Mouse (Mus musculus): ENCODE measurements around the gene Mtf2. TPM values are rescaled to one million over a fixed set of nuclear protein-coding genes. Genes with fewer than 3 reads are reported as not detected.

The Mtf2 gene
- polyA plus RNA-seq, 1 experiment: 30.0 TPM

GRCm38 (mm10) chr5:108100196-108100595 is 34.7 kb downstream of the Mtf2 start:
- no peak overlapping the region for H3K27ac ChIP-seq (ENCODE audit: control insufficient read depth, insufficient read depth, low read depth, low read length, poor library complexity)
- no peak overlapping the region for H3K4me3 ChIP-seq (replicated peaks; ENCODE audit: control insufficient read depth, low read depth, low read length)
- TF ChIP-seq CTCF (IDR thresholded peaks at IDR 0.05; ENCODE audit: control insufficient read depth, insufficient read depth, low read length) (no peak), POLR2A (IDR thresholded peaks at IDR 0.05; ENCODE audit: borderline replicate concordance, control insufficient read depth, low read depth, low read length) (no peak)
- no peaks in the 10 kb centered on the region for H3K4me1 ChIP-seq (ENCODE audit: control insufficient read depth, insufficient read depth, low read length)

GRCm38 (mm10) chr5:108104306-108104705 is 38.8 kb downstream of the Mtf2 start:
- 85% methylated on average over 5 of the region's 5 CpGs for WGBS
- H3K4me3 ChIP-seq (replicated peaks; ENCODE audit: control insufficient read depth, low read depth, low read length): no peak overlapping the region
- H3K4me1 ChIP-seq (ENCODE audit: control insufficient read depth, insufficient read depth, low read length): no peaks in the 10 kb centered on the region
- no peak overlapping the region for H3K27ac ChIP-seq (ENCODE audit: control insufficient read depth, insufficient read depth, low read depth, low read length, poor library complexity)
- TF ChIP-seq CTCF (IDR thresholded peaks at IDR 0.05; ENCODE audit: control insufficient read depth, insufficient read depth, low read length) (no peak), POLR2A (IDR thresholded peaks at IDR 0.05; ENCODE audit: borderline replicate concordance, control insufficient read depth, low read depth, low read length) (no peak)

- H3K27ac ChIP-seq (ENCODE audit: control insufficient read depth, insufficient read depth, low read depth, low read length, poor library complexity): no peak overlapping the region
- H3K4me3 ChIP-seq (replicated peaks; ENCODE audit: control insufficient read depth, low read depth, low read length): no peak overlapping the region
- H3K4me1 ChIP-seq (ENCODE audit: control insufficient read depth, insufficient read depth, low read length): no peaks in the 10 kb centered on the region
- 93% methylated on average over 7 of the region's 7 CpGs for WGBS
- no peak for TF ChIP-seq POLR2A (IDR thresholded peaks at IDR 0.05; ENCODE audit: borderline replicate concordance, control insufficient read depth, low read depth, low read length)
- no peak for TF ChIP-seq CTCF (IDR thresholded peaks at IDR 0.05; ENCODE audit: control insufficient read depth, insufficient read depth, low read length)
Observed at GRCm38 (mm10) chr5:108109346-108109745, 43.9 kb downstream of the Mtf2 start.

- H3K27ac ChIP-seq (ENCODE audit: control insufficient read depth, insufficient read depth, low read depth, low read length, poor library complexity): no peak overlapping the region
- no peak overlapping the region for H3K4me3 ChIP-seq (replicated peaks; ENCODE audit: control insufficient read depth, low read depth, low read length)
- no peak for TF ChIP-seq POLR2A (IDR thresholded peaks at IDR 0.05; ENCODE audit: borderline replicate concordance, control insufficient read depth, low read depth, low read length)
- no peak for TF ChIP-seq CTCF (IDR thresholded peaks at IDR 0.05; ENCODE audit: control insufficient read depth, insufficient read depth, low read length)
- no peaks in the 10 kb centered on the region for H3K4me1 ChIP-seq (ENCODE audit: control insufficient read depth, insufficient read depth, low read length)
- 91% methylated on average over 4 of the region's 4 CpGs for WGBS
Observed at GRCm38 (mm10) chr5:108117693-108118092, 52.2 kb downstream of the Mtf2 start.

- WGBS: 87% methylated on average over 9 of the region's 9 CpGs
- no peak overlapping the region for H3K4me3 ChIP-seq (replicated peaks; ENCODE audit: control insufficient read depth, low read depth, low read length)
- TF ChIP-seq CTCF (IDR thresholded peaks at IDR 0.05; ENCODE audit: control insufficient read depth, insufficient read depth, low read length): no peak
- TF ChIP-seq POLR2A (IDR thresholded peaks at IDR 0.05; ENCODE audit: borderline replicate concordance, control insufficient read depth, low read depth, low read length): no peak
- H3K4me1 ChIP-seq (ENCODE audit: control insufficient read depth, insufficient read depth, low read length): no peaks in the 10 kb centered on the region
- H3K27ac ChIP-seq (ENCODE audit: control insufficient read depth, insufficient read depth, low read depth, low read length, poor library complexity): no peak overlapping the region
Observed at GRCm38 (mm10) chr5:108120221-108120900, 54.9 kb downstream of the Mtf2 start.

GRCm38 (mm10) chr5:108131849-108132440 is 66.5 kb downstream of the Mtf2 start:
- Histone ChIP-seq H3K27ac (ENCODE audit: control insufficient read depth, insufficient read depth, low read depth, low read length, poor library complexity) (peak overlapping the region; percentile 86), H3K4me1 (ENCODE audit: control insufficient read depth, insufficient read depth, low read length) (no peaks in the 10 kb centered on the region), H3K4me3 (replicated peaks; ENCODE audit: control insufficient read depth, low read depth, low read length) (peak overlapping the region; percentile 88)
- WGBS: under 1% methylated on average over 32 of the region's 32 CpGs
- TF ChIP-seq POLR2A (IDR thresholded peaks at IDR 0.05; ENCODE audit: borderline replicate concordance, control insufficient read depth, low read depth, low read length) (0 out of 2 replicates have a peak, but pooled peaks have one; percentile 12), CTCF (IDR thresholded peaks at IDR 0.05; ENCODE audit: control insufficient read depth, insufficient read depth, low read length) (no peak)

GRCm38 (mm10) chr5:108132441-108133243 is 67.2 kb downstream of the Mtf2 start, which contains the start of the genes Tmed5 and Ccdc18:
Gene Tmed5 (minus strand): TSS chr5:108132620.
Gene Ccdc18 (plus strand): TSS chr5:108132875.
- under 1% methylated on average over 65 of the region's 65 CpGs for WGBS

GRCm38 (mm10) chr5:108152592-108152991 is 87.1 kb downstream of the Mtf2 start:
- H3K4me1 ChIP-seq (ENCODE audit: control insufficient read depth, insufficient read depth, low read length): no peaks in the 10 kb centered on the region
- no peak for TF ChIP-seq CTCF (IDR thresholded peaks at IDR 0.05; ENCODE audit: control insufficient read depth, insufficient read depth, low read length)
- no peak overlapping the region for H3K27ac ChIP-seq (ENCODE audit: control insufficient read depth, insufficient read depth, low read depth, low read length, poor library complexity)
- 79% methylated on average over 1 of the region's 1 CpGs for WGBS
- H3K4me3 ChIP-seq (replicated peaks; ENCODE audit: control insufficient read depth, low read depth, low read length): no peak overlapping the region

More at GRCm38 (mm10) chr5:108132441-108133243, 67.2 kb downstream of the Mtf2 start, which contains the start of the genes Tmed5 and Ccdc18:
- Histone ChIP-seq H3K4me3 (replicated peaks; ENCODE audit: control insufficient read depth, low read depth, low read length) (peak within 1 kb of the TSS; percentile 99), H3K27ac (ENCODE audit: control insufficient read depth, insufficient read depth, low read depth, low read length, poor library complexity) (peak within 1 kb of the TSS; percentile 86), H3K4me1 (ENCODE audit: control insufficient read depth, insufficient read depth, low read length) (no peaks in the 10 kb centered on the region)
- TF ChIP-seq POLR2A (IDR thresholded peaks at IDR 0.05; ENCODE audit: borderline replicate concordance, control insufficient read depth, low read depth, low read length) (peak; percentile 67; the same call in 1 of the 2 replicates), CTCF (IDR thresholded peaks at IDR 0.05; ENCODE audit: control insufficient read depth, insufficient read depth, low read length) (peak; percentile 12; the same call in 1 of the 2 replicates)

Other genes starting within 250 kb of the Mtf2 start
- gene Ube2d2b, start 235.6 kb upstream of the Mtf2 start, polyA plus RNA-seq (2011; ENCODE audit: insufficient read depth, insufficient read length, low replicate concordance, missing spikeins): not detected in 2 replicates
- gene Evi5, start 190.6 kb upstream of the Mtf2 start, polyA plus RNA-seq (2011; ENCODE audit: insufficient read depth, insufficient read length, low replicate concordance, missing spikeins): 48.1 and 50.0 TPM in 2 replicates
- gene Rpl5, start 165.2 kb upstream of the Mtf2 start, polyA plus RNA-seq (2011; ENCODE audit: insufficient read depth, insufficient read length, low replicate concordance, missing spikeins): 31.5 and 104 TPM in 2 replicates
- gene Fam69a, start 78.6 kb upstream of the Mtf2 start, polyA plus RNA-seq (2011; ENCODE audit: insufficient read depth, insufficient read length, low replicate concordance, missing spikeins): 13.5 and 14.2 TPM in 2 replicates
- 4.2 and 5.1 TPM in 2 replicates for gene Tmed5, start 66.9 kb downstream of the Mtf2 start, polyA plus RNA-seq (2011; ENCODE audit: insufficient read depth, insufficient read length, low replicate concordance, missing spikeins)
- 7.3 and 12.5 TPM in 2 replicates for gene Ccdc18, start 67.2 kb downstream of the Mtf2 start, polyA plus RNA-seq (2011; ENCODE audit: insufficient read depth, insufficient read length, low replicate concordance, missing spikeins)
- gene Dr1, start 203.2 kb downstream of the Mtf2 start, polyA plus RNA-seq (2011; ENCODE audit: insufficient read depth, insufficient read length, low replicate concordance, missing spikeins): 8.2 and 12.2 TPM in 2 replicates
- gene Pigg, start 246.9 kb downstream of the Mtf2 start, polyA plus RNA-seq (2011; ENCODE audit: insufficient read depth, insufficient read length, low replicate concordance, missing spikeins): 0.84 and 1.6 TPM in 2 replicates